Mouse (Mus musculus): Measurements from ENCODE around the gene Iqch.

DNA sequence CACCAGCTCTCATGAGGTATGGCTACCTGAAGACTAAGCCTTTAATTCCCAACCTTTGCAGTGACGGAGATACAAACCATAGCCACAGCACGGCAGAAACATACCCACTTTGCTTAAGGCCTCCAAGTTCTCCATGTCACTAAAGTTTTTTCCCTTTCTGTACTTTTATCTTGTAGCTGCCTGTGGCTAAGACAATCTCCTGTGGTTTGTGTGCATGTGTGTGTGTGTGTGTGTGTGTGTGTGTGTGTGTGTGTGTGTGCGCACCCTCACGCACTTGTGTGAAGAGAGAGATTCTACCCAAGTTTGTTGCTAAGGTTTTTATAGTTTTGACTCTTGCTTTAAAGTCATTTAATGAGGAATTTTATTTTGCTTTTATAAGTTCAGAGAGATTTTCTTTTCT is 219.5 kb downstream of the Iqch start:
- TF ChIP-seq CTCF (IDR thresholded peaks at IDR 0.05), result no peak
- no peak for TF ChIP-seq EP300 (IDR thresholded peaks at IDR 0.05)
